Mouse (Mus musculus): ENCODE measurements around the gene Mlycd.

Gene Mlycd

GRCm38 (mm10) chr8:119433582-119434174 is 39.0 kb downstream of the Mlycd start, which contains the start of gene Osgin1:
TSS of gene Osgin1 (plus strand) at chr8:119434124.
- DNase-seq (ENCODE audit: low read depth), result no peak

GRCm38 (mm10) chr8:119434569-119434968 is 39.9 kb downstream of the Mlycd start:
- DNase-seq (ENCODE audit: low read depth), result no peak

GRCm38 (mm10) chr8:119435527-119435926 is 40.8 kb downstream of the Mlycd start:
- DNase-seq (ENCODE audit: low read depth), result no peak

- DNase-seq (ENCODE audit: low read depth), result peak; percentile 73
Observed at GRCm38 (mm10) chr8:119436331-119436730, 41.7 kb downstream of the Mlycd start.

- peak; percentile 93 for DNase-seq (ENCODE audit: low read depth)
Observed at GRCm38 (mm10) chr8:119436933-119437332, 42.3 kb downstream of the Mlycd start.

GRCm38 (mm10) chr8:119437506-119437905 is 42.8 kb downstream of the Mlycd start:
- no peak for DNase-seq (ENCODE audit: low read depth)

GRCm38 (mm10) chr8:119438876-119439275 is 44.2 kb downstream of the Mlycd start:
- no peak for DNase-seq (ENCODE audit: low read depth)

- no peak for DNase-seq (ENCODE audit: low read depth)
Observed at GRCm38 (mm10) chr8:119439424-119439823, 44.7 kb downstream of the Mlycd start.

GRCm38 (mm10) chr8:119439893-119440249 is 45.2 kb downstream of the Mlycd start:
- DNase-seq (ENCODE audit: low read depth), result no peak

- peak; percentile 90 for DNase-seq (ENCODE audit: low read depth)
Observed at GRCm38 (mm10) chr8:119440250-119440951, 45.7 kb downstream of the Mlycd start.

- no peak for DNase-seq (ENCODE audit: low read depth)
Observed at GRCm38 (mm10) chr8:119440952-119441270, 46.2 kb downstream of the Mlycd start.

- peak; percentile 50 for DNase-seq (ENCODE audit: low read depth)
Observed at GRCm38 (mm10) chr8:119442013-119442412, 47.3 kb downstream of the Mlycd start.

- no peak for DNase-seq (ENCODE audit: low read depth)
Observed at GRCm38 (mm10) chr8:119442970-119443369, 48.3 kb downstream of the Mlycd start.

- no peak for DNase-seq (ENCODE audit: low read depth)
Observed at GRCm38 (mm10) chr8:119446211-119446989, 51.7 kb downstream of the Mlycd start, which contains the start of gene Necab2. TSS of gene Necab2 (plus strand) at chr8:119446719.

GRCm38 (mm10) chr8:119446990-119447780 is 52.5 kb downstream of the Mlycd start:
- DNase-seq (ENCODE audit: low read depth), result no peak

- DNase-seq (ENCODE audit: low read depth), result no peak
Observed at GRCm38 (mm10) chr8:119447781-119448170, 53.1 kb downstream of the Mlycd start.

GRCm38 (mm10) chr8:119449627-119450026 is 54.9 kb downstream of the Mlycd start:
- DNase-seq (ENCODE audit: low read depth), result no peak

GRCm38 (mm10) chr8:119451131-119451530 is 56.5 kb downstream of the Mlycd start:
- peak; percentile 5 for DNase-seq (ENCODE audit: low read depth)

GRCm38 (mm10) chr8:119452919-119453318 is 58.2 kb downstream of the Mlycd start:
- no peak for DNase-seq (ENCODE audit: low read depth)

GRCm38 (mm10) chr8:119456045-119456444 is 61.4 kb downstream of the Mlycd start:
- DNase-seq (ENCODE audit: low read depth), result no peak

GRCm38 (mm10) chr8:119459724-119460123 is 65.0 kb downstream of the Mlycd start:
- no peak for DNase-seq (ENCODE audit: low read depth)

Data from 416B (cell line).